Mouse (Mus musculus) testis, adult 2 months (tissue): ENCODE results near the gene Cacna1e. TPM values are rescaled to one million over a fixed set of nuclear protein-coding genes. Genes with fewer than 3 reads are reported as not detected.

Source experiments
- H3K27ac ChIP-seq: fragments of 200-500 bp; 2 replicates; pipeline ENCODE4 v1.5.1; 2012; ENCODE audit warnings: low read depth, low read length; ENCODE audit not compliant: control insufficient read depth, insufficient read depth
- H3K27me3 ChIP-seq: fragments of 200-500 bp; 2 replicates; pipeline ENCODE4 v1.6.1; 2012; ENCODE audit warnings: mild to moderate bottlenecking, low read length, moderate library complexity; ENCODE audit not compliant: control insufficient read depth, insufficient read depth
- H3K36me3 ChIP-seq: fragments of 200-500 bp; 2 replicates; pipeline ENCODE4 v1.6.1; 2012; ENCODE audit warnings: mild to moderate bottlenecking, low read length; ENCODE audit not compliant: control insufficient read depth, insufficient read depth
- H3K4me1 ChIP-seq: fragments of 200-500 bp; 2 replicates; pipeline ENCODE4 v1.6.1; 2012; ENCODE audit warnings: low read length; ENCODE audit not compliant: control insufficient read depth, insufficient read depth
- H3K4me3 ChIP-seq: fragments of 200-500 bp; 2 replicates; pipeline ENCODE4 v1.5.1; 2012; ENCODE audit warnings: low read depth, mild to moderate bottlenecking, low read length, moderate library complexity, mixed read lengths; ENCODE audit not compliant: control insufficient read depth
- CTCF ChIP-seq: fragments of 200-500 bp; IDR thresholded peaks from 2 replicates; pipeline ENCODE4 v1.5.1; 2012; ENCODE audit warnings: low read depth, mild to moderate bottlenecking, inconsistent platforms, low read length, moderate library complexity; ENCODE audit not compliant: control insufficient read depth, insufficient read depth, insufficient replicate concordance
- POLR2A ChIP-seq: fragments of 200-500 bp; IDR thresholded peaks from 2 replicates; pipeline ENCODE4 v1.6.1; 2012; ENCODE audit warnings: low read depth, mild to moderate bottlenecking, inconsistent platforms, low read length, moderate library complexity; ENCODE audit not compliant: control insufficient read depth
- polyA plus RNA-seq: library from polyadenylated mRNA; depleted of rRNA; stranded (reverse); fragments of >200 nt; gene quantifications from 2 replicates; pipeline ENCODE4 v1.2.3, GENCODE M21; 2012

Gene Cacna1e
- polyA plus RNA-seq, 1 experiment = 1.0 TPM

GRCm38 (mm10) chr1:154661221-154661864, 223.0 kb downstream of the Cacna1e start:
- TF ChIP-seq CTCF (no peak), POLR2A (no peak)
- Histone ChIP-seq H3K4me1 (peaks cover 2% of the 10 kb centered on the region), H3K27ac (no peak overlapping the region), H3K36me3 (no peaks in the 10 kb centered on the region), H3K27me3 (no peaks in the 10 kb centered on the region), H3K4me3 (no peak overlapping the region)

- TF ChIP-seq POLR2A (no peak), CTCF (no peak)
- Histone ChIP-seq H3K36me3 (no peaks in the 10 kb centered on the region), H3K4me3 (no peak overlapping the region), H3K27me3 (no peaks in the 10 kb centered on the region), H3K4me1 (peaks cover 2% of the 10 kb centered on the region), H3K27ac (no peak overlapping the region)
Observed at GRCm38 (mm10) chr1:154657366-154657765, 226.9 kb downstream of the Cacna1e start.

GRCm38 (mm10) chr1:154653951-154654350, 230.3 kb downstream of the Cacna1e start:
- no peak overlapping the region for H3K27ac ChIP-seq
- no peaks in the 10 kb centered on the region for H3K4me1 ChIP-seq
- TF ChIP-seq CTCF = no peak
- TF ChIP-seq POLR2A = no peak
- no peak overlapping the region for H3K4me3 ChIP-seq
- H3K36me3 ChIP-seq = no peaks in the 10 kb centered on the region
- no peaks in the 10 kb centered on the region for H3K27me3 ChIP-seq

- Histone ChIP-seq H3K4me3 (no peak overlapping the region), H3K36me3 (no peaks in the 10 kb centered on the region), H3K27me3 (no peaks in the 10 kb centered on the region), H3K27ac (no peak overlapping the region), H3K4me1 (no peaks in the 10 kb centered on the region)
- no peak for TF ChIP-seq CTCF
- TF ChIP-seq POLR2A = no peak
Observed at GRCm38 (mm10) chr1:154646156-154646950, 237.9 kb downstream of the Cacna1e start.

GRCm38 (mm10) chr1:154637821-154638220, 246.5 kb downstream of the Cacna1e start:
- Histone ChIP-seq H3K27me3 (no peaks in the 10 kb centered on the region), H3K4me1 (no peaks in the 10 kb centered on the region), H3K27ac (no peak overlapping the region), H3K36me3 (no peaks in the 10 kb centered on the region), H3K4me3 (no peak overlapping the region)
- TF ChIP-seq POLR2A (no peak), CTCF (no peak)

- Histone ChIP-seq H3K36me3 (no peaks in the 10 kb centered on the region), H3K4me1 (no peaks in the 10 kb centered on the region), H3K27ac (no peak overlapping the region), H3K27me3 (no peaks in the 10 kb centered on the region), H3K4me3 (no peak overlapping the region)
- no peak for TF ChIP-seq CTCF
- TF ChIP-seq POLR2A = no peak
Observed at GRCm38 (mm10) chr1:154635766-154636165, 248.5 kb downstream of the Cacna1e start.

- Histone ChIP-seq H3K27me3 (no peaks in the 10 kb centered on the region), H3K4me1 (no peaks in the 10 kb centered on the region), H3K4me3 (no peak overlapping the region), H3K27ac (no peak overlapping the region), H3K36me3 (no peaks in the 10 kb centered on the region)
- TF ChIP-seq POLR2A (no peak), CTCF (no peak)
Observed at GRCm38 (mm10) chr1:154632886-154633285, 251.4 kb downstream of the Cacna1e start.
